Mouse (Mus musculus): ENCODE results near the gene Crebrf. TPM values are rescaled to one million over a fixed set of nuclear protein-coding genes. Genes with fewer than 3 reads are reported as not detected.
A peak's percentile ranks its signal among the peaks of the same experiment; 100 is the strongest.

The Crebrf gene
- polyA plus RNA-seq, 1 experiment = 2.8 TPM

GRCm38 (mm10) chr17:26788986-26789385 is 73.5 kb downstream of the Crebrf start:
- Histone ChIP-seq H3K4me1 (ENCODE audit: control insufficient read depth, insufficient read depth, insufficient read length, low read length) (peaks cover 8% of the 10 kb centered on the region; the same call in 1 of the 2 replicates), H3K27ac (ENCODE audit: insufficient read depth, low read depth, low read length) (no peak overlapping the region), H3K36me3 (ENCODE audit: control insufficient read depth, insufficient read depth, low read length) (peaks cover 56% of the 10 kb centered on the region), H3K4me3 (ENCODE audit: low read depth, low read length) (no peak overlapping the region), H3K27me3 (ENCODE audit: control insufficient read depth, insufficient read depth, low read length) (no peaks in the 10 kb centered on the region)
- WGBS = 95% methylated on average over 8 of the region's 8 CpGs
- TF ChIP-seq CTCF (IDR thresholded peaks at IDR 0.05; ENCODE audit: extremely low read depth, insufficient read length, insufficient replicate concordance, low read depth, low read length) (no peak), POLR2A (IDR thresholded peaks at IDR 0.05; ENCODE audit: low read depth, low read length) (no peak)

GRCm38 (mm10) chr17:26789460-26790268 is 74.2 kb downstream of the Crebrf start:
- TF ChIP-seq POLR2A (IDR thresholded peaks at IDR 0.05; ENCODE audit: low read depth, low read length) (no peak), CTCF (IDR thresholded peaks at IDR 0.05; ENCODE audit: extremely low read depth, insufficient read length, insufficient replicate concordance, low read depth, low read length) (no peak)
- 90% methylated on average over 8 of the region's 8 CpGs for WGBS
- Histone ChIP-seq H3K4me3 (ENCODE audit: low read depth, low read length) (no peak overlapping the region), H3K27ac (ENCODE audit: insufficient read depth, low read depth, low read length) (no peak overlapping the region; the same call in 1 of the 2 replicates), H3K36me3 (ENCODE audit: control insufficient read depth, insufficient read depth, low read length) (peaks cover 52% of the 10 kb centered on the region), H3K27me3 (ENCODE audit: control insufficient read depth, insufficient read depth, low read length) (no peaks in the 10 kb centered on the region), H3K4me1 (ENCODE audit: control insufficient read depth, insufficient read depth, insufficient read length, low read length) (peaks cover 8% of the 10 kb centered on the region; the same call in 1 of the 2 replicates)

GRCm38 (mm10) chr17:26790269-26791214 is 75.1 kb downstream of the Crebrf start:
- peak overlapping the region; percentile 48; the same call in 1 of the 2 replicates for H3K27ac ChIP-seq (ENCODE audit: insufficient read depth, low read depth, low read length)
- peaks cover 8% of the 10 kb centered on the region; the same call in 1 of the 2 replicates for H3K4me1 ChIP-seq (ENCODE audit: control insufficient read depth, insufficient read depth, insufficient read length, low read length)
- peaks cover 48% of the 10 kb centered on the region for H3K36me3 ChIP-seq (ENCODE audit: control insufficient read depth, insufficient read depth, low read length)
- TF ChIP-seq CTCF (IDR thresholded peaks at IDR 0.05; ENCODE audit: extremely low read depth, insufficient read length, insufficient replicate concordance, low read depth, low read length) (no peak), POLR2A (IDR thresholded peaks at IDR 0.05; ENCODE audit: low read depth, low read length) (no peak)
- no peaks in the 10 kb centered on the region for H3K27me3 ChIP-seq (ENCODE audit: control insufficient read depth, insufficient read depth, low read length)
- WGBS = 88% methylated on average over 11 of the region's 11 CpGs
- H3K4me3 ChIP-seq (ENCODE audit: low read depth, low read length) = no peak overlapping the region

GRCm38 (mm10) chr17:26791580-26791979 is 76.1 kb downstream of the Crebrf start:
- no peak for TF ChIP-seq CTCF (IDR thresholded peaks at IDR 0.05; ENCODE audit: extremely low read depth, insufficient read length, insufficient replicate concordance, low read depth, low read length)
- no peak for TF ChIP-seq POLR2A (IDR thresholded peaks at IDR 0.05; ENCODE audit: low read depth, low read length)
- Histone ChIP-seq H3K27ac (ENCODE audit: insufficient read depth, low read depth, low read length) (no peak overlapping the region), H3K36me3 (ENCODE audit: control insufficient read depth, insufficient read depth, low read length) (peaks cover 44% of the 10 kb centered on the region), H3K4me1 (ENCODE audit: control insufficient read depth, insufficient read depth, insufficient read length, low read length) (peaks cover 8% of the 10 kb centered on the region; the same call in 1 of the 2 replicates), H3K27me3 (ENCODE audit: control insufficient read depth, insufficient read depth, low read length) (no peaks in the 10 kb centered on the region), H3K4me3 (ENCODE audit: low read depth, low read length) (no peak overlapping the region)
- WGBS = 80% methylated on average over 7 of the region's 7 CpGs

- H3K4me1 ChIP-seq (ENCODE audit: control insufficient read depth, insufficient read depth, insufficient read length, low read length) = peaks cover 8% of the 10 kb centered on the region; the same call in 1 of the 2 replicates
- 91% methylated on average over 15 of the region's 15 CpGs for WGBS
- H3K27me3 ChIP-seq (ENCODE audit: control insufficient read depth, insufficient read depth, low read length) = no peaks in the 10 kb centered on the region
- TF ChIP-seq POLR2A (IDR thresholded peaks at IDR 0.05; ENCODE audit: low read depth, low read length) = no peak
- TF ChIP-seq CTCF (IDR thresholded peaks at IDR 0.05; ENCODE audit: extremely low read depth, insufficient read length, insufficient replicate concordance, low read depth, low read length) = no peak
- H3K27ac ChIP-seq (ENCODE audit: insufficient read depth, low read depth, low read length) = no peak overlapping the region
- peaks cover 40% of the 10 kb centered on the region for H3K36me3 ChIP-seq (ENCODE audit: control insufficient read depth, insufficient read depth, low read length)
- no peak overlapping the region for H3K4me3 ChIP-seq (ENCODE audit: low read depth, low read length)
These were observed 76.6 kb downstream of the Crebrf start for GRCm38 (mm10) chr17:26792096-26792495.

- Histone ChIP-seq H3K36me3 (ENCODE audit: control insufficient read depth, insufficient read depth, low read length) (peaks cover 36% of the 10 kb centered on the region), H3K4me3 (ENCODE audit: low read depth, low read length) (no peak overlapping the region), H3K4me1 (ENCODE audit: control insufficient read depth, insufficient read depth, insufficient read length, low read length) (peaks cover 8% of the 10 kb centered on the region; the same call in 1 of the 2 replicates), H3K27ac (ENCODE audit: insufficient read depth, low read depth, low read length) (peak overlapping the region; percentile 31; the same call in 1 of the 2 replicates), H3K27me3 (ENCODE audit: control insufficient read depth, insufficient read depth, low read length) (0 out of 2 replicates have a peak, but pooled peaks cover 3% of the 10 kb centered on the region)
- 64% methylated on average over 5 of the region's 5 CpGs for WGBS
- TF ChIP-seq CTCF (IDR thresholded peaks at IDR 0.05; ENCODE audit: extremely low read depth, insufficient read length, insufficient replicate concordance, low read depth, low read length) (no peak), POLR2A (IDR thresholded peaks at IDR 0.05; ENCODE audit: low read depth, low read length) (no peak)
These were observed 77.8 kb downstream of the Crebrf start for GRCm38 (mm10) chr17:26793068-26793765.

All from small intestine, adult 2 months (tissue).